Mouse (Mus musculus) megakaryocyte-erythroid progenitor cell, adult 5-6 weeks (primary cell): ENCODE measurements around the gene Tubb4a. TPM values are rescaled to one million over a fixed set of nuclear protein-coding genes. Genes with fewer than 3 reads are reported as not detected.

Experiments used
- ATAC-seq: replicated peaks from 2 replicates; pipeline ENCODE4 v1.8.0; 2016; ENCODE audit warnings: mild to moderate bottlenecking, inconsistent platforms; ENCODE audit not compliant: severe bottlenecking, poor library complexity, low FRiP score, low TSS enrichment
- total RNA-seq, 2 experiments: library from RNA; stranded (forward) in 1 of 2; stranded (reverse) in 1 of 2; fragments of 200-1000, 215-1000 nt in 1 of 2; fragments of >200 nt in 1 of 2; fragmentation: Nextera tagmentation in 1 of 2; gene quantifications; 2 replicates each; pipeline ENCODE4 v1.2.3; 2014 to 2017

Gene Tubb4a
- total RNA-seq, 2 experiments from 2014 or later = not detected

DNA sequence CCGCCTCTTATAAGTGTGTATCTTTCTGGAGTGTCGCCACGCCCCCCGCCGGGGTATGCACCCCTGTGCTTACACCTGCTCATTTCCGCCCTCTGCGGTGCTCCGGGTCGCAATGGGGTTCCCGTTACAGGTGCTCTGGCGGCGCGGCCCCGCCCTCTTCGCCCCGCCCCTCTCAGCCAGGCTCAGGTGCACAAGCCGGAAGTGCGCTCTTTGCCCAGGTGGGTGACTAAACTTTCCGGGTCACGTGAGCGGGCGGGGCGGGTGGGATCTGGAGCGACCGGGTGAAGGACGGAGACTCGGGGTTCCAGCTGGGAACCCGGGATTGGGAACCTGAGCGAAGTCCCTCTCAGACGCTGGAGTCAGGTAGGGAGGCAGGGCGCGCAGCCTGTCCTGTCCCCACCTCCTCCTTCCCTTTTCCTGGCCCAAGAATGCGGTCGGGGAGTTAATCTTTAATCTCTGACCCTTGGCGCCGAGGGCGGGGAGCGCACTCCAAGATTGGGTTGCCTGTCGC, 25.5 kb downstream of the Tubb4a start:
- ATAC-seq = no peak

DNA sequence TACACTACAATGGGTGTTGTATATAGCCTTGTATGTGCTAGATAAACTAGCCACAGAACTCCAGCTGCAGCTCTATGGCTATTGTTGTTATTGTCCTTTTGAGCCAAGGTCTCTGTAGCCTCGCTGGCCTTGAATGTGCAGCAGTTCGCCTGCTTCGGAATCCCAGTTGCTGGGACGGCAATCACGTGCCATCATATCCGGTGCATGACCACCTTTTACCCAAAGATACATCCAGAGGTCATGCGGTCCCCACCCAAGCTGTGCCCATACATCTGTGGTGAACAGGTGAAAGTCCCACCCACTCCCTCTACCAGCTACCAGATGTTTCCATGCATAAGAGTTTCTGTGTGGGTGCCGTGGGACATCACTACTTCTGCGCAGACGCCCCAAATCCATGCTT, 26.5 kb downstream of the Tubb4a start:
- ATAC-seq = 0 out of 2 replicates have a peak, but pooled peaks have one; percentile 5

DNA sequence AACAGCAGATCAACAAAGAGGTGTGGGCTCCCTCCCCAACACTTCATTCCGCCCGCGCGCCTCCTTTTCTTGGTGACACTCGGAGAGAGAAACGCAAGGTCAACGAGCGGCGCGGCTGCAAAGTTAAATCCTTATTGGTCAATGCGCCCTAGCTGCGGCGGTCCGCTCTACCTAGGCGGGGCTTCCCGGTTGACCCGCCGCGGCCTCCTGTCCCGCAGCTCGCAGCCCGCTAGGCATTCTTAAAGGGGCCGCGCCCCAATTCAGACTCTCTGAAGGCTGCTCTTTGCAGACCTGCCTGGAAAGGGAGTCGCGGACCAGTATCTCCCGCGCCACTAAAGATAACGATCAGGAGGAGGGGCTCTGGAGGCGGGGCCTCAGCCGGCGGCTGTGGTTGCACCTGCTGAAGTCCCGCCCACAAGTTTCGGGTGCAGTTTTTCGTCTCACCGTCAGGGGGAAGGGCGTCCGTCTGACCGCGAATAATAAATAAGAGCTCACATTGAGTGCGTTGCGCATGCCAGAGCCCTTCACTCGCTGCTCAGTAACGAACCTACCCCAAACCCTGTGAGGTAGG, 27.3 kb downstream of the Tubb4a start:
- ATAC-seq = peak; percentile 78

DNA sequence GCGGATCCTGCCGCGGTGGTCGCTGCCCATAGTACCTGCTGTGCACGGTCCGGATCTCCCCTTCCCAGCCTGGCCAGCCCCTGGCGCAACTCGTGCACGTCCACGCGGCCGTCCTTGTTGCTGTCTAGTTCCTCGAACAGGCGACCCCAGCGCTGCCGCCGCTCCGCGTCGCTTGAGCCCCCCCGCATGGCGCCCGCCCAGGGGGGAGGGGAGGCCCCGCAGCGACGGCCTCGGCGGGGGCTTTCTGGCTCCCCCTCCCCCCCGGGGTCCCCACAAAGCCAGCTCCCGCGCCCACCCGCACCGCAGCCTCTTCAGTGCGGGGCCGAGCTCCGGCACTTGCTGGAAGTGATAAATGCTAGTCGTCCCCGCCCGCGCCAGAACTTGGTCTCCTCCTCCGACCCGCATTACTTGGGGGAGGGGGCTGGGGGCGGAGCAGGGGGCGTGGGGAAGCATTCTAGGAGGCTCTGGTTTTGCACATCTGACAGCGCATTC, 28.1 kb downstream of the Tubb4a start, which contains the start of gene Slc25a23:
TSS of gene Slc25a23 (minus strand) at position 378 of the 492 bp plus-strand sequence.
- no peak for ATAC-seq

DNA sequence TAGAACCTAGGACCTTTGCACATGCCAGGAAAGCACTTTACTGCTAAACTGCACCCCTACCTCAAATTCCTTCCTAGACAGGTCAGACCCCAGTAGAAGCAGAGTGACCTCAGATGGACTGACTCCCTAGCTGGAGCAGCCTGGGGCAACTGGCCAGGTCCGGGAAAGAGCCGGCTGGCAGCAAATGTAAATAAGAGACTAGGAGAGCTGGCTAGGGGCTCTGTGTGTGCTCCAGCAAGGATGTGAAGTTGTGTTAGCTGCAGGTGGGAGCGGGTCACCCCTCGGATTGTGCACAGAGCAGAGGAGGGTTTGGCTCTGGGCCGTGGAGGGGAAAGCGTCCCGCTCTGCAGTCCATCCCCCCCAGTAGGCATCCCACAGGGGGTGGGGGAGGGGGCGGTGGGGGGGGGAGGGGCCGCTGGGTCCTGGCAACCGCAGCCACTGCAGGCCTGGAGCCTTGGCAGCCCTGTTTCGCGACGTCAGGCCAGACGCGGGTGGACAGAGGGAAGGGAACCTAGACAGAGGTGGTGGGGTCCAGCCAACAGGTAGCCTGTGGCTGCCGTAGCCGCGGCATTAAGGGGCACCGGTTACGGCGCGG, 28.6 kb downstream of the Tubb4a start, which contains the start of gene Crb3:
TSS of gene Crb3 (plus strand) at position 215 of the 595 bp plus-strand sequence.
- ATAC-seq = no peak

DNA sequence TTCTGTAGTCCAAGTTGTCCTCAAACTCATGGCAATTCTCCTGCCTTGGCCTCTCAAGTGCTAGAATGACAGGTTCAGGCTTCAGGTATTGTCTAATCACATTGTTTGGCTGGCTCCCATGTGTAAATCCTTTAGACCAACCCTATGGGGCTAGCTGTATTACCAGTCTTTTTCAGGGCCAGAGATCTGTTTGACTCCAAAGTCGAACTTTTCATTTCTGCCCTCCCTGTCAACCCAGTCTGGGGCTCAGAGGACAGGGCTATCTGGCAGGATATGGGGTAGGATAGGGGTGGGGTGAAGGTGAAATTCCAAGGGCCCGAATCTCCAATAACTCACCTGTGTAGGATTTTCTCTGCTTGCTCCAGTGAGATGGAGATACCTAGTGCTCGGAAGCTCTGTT, 31.3 kb downstream of the Tubb4a start:
- no peak for ATAC-seq

DNA sequence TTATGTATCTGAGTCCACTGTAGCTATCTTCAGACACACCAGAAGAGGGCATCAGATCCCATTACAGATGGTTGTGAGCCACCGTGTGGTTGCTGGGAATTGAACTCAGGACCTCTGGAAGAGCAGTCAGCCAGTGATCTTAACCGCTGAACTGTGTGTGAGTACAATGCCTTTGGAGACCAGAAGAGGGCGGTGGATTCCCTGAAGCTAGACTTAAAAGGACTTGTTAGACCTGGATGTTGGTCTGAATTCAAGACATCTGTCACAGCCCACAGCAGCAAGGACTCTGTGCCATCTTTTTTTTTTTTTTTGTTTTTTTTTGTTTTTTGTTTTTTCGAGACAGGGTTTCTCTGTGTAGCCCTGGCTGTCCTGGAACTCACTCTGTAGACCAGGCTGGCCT, 35.9 kb downstream of the Tubb4a start:
- ATAC-seq = peak; percentile 67; the same call in 1 of the 2 replicates

DNA sequence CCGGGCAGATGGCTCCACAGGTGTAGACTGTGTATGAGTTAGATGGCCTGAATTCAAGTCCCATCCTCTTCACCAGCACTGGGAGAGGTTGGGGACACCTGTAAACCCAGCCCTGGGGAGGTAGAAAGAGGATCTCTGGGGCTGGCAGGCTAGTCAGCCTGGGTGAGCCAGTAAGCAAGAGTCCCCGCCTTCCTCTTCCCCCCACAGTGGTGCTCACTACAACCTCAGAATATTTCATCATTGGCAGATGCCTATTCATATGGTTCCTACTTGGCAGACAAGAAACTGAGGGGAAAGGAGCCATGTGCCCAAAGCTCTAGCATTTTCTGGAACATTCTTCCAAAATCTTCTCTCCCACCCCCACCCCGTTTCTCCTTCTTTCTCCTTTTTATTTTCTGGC, 38.8 kb downstream of the Tubb4a start:
- no peak for ATAC-seq

DNA sequence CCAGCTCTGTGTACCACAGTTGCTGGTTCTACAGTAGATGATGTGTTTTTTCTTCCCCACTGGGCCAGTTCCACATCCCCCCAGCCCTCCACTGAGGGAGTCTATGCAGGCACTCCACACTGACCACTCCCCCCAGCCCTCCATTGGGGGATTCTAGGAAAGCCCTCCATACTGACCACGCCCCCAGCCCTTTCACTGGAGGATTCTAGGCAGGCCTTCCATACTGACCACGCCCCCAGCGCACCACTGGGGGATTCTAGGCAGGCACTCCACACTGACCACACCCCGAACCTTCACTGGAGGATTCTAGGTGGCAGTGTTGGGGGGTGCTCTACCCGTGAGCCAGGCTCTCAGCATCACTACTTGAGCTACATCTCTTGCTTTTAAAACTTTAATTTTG, 40.2 kb downstream of the Tubb4a start:
- ATAC-seq = peak; percentile 55

DNA sequence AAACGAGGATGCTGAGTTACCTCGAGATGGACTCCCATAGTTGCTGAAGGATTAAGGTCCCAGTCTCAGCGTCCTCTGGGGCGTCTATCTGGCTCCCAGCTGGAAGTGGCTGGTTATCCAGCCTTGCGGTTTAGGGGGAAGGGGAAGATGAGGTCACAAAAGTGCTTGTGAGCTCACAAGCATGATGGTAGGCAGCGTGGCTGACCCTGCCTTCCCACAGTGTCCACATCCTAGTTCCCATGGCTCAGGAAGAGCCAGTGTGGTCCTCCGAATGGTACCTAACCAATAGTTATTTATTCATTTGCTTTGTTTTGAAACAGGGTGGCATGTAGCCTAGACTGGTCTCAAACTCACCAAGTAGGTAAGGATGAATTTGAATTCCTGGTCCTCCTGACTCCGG, 46.0 kb downstream of the Tubb4a start, which contains the start of gene Slc25a41:
TSS of gene Slc25a41 (minus strand) at position 101 of the 400 bp plus-strand sequence.
- ATAC-seq = no peak

DNA sequence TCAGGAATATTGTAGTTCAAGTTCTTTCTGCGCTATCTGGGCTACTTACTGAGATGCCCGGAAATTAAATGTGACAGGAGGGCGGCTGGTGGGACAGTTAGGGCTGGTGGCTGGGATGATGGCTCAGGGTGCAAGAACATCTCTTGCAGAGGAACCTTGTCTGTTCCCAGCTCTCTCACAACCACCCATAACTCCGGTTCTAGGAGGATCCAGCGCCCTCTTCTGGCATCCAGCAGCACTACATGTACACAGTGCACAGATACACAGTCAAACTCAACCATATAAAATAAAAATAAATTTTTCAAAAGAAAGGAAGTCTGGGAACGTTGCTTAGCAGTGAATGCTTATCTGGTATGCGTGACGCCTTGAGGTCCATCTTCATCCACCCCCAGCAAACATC, 48.6 kb downstream of the Tubb4a start:
- no peak for ATAC-seq

DNA sequence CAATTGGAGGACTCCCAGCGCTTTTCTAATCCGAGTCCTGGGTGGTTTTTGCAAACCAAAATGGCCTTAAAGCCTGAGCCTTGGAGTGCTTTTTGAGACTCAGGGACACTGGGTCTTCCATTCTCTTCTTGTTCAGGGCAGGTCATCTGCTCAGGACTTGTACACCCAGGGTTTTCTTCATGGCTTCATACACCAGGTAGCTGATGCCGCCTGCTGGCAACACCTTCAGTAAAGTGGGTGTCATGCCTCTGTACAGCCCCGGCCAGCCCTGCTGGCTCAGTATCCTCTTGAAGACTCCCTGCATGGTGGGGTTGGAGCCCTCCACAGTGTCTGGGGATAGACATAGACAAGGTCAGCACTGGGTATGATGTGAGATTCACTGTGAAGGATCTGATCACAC, 54.7 kb downstream of the Tubb4a start:
- ATAC-seq = no peak

DNA sequence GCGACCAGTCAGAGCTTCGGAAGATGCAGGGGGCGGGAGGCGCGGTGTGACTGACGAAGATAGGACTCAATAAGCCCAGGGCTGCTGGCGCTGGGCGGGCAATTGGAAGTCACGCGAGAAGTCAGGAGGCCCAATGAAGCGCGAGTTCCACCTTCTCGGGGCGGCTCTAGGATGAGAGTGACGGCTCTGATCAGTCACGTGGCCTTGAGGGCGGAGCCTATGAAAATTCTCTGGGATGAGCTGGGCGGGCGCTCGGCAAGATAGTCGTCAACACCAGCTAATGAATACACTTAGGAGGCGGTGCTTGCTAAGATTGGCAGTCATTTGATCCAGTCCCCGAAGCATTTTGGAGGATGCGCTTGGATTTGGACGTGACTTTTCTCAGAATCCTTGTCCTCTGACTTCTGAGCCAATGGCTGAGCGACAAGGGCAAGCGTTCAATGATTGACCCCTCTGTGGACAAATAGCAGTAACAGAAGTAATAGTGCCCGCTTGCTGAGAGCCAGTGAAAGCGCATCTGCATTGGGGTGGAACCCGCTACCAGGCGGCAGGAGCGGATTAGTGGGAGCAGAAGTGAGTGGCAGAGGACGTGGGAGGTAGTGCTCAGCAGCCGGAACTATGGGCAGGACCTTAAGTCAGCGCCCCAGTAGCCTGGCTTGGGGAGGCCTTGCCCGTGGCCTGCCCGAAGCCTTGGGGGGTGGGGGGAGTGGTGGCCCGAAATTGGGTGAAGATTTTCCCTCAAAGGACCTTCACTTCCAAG, 55.7 kb downstream of the Tubb4a start:
- peak; percentile 86 for ATAC-seq

DNA sequence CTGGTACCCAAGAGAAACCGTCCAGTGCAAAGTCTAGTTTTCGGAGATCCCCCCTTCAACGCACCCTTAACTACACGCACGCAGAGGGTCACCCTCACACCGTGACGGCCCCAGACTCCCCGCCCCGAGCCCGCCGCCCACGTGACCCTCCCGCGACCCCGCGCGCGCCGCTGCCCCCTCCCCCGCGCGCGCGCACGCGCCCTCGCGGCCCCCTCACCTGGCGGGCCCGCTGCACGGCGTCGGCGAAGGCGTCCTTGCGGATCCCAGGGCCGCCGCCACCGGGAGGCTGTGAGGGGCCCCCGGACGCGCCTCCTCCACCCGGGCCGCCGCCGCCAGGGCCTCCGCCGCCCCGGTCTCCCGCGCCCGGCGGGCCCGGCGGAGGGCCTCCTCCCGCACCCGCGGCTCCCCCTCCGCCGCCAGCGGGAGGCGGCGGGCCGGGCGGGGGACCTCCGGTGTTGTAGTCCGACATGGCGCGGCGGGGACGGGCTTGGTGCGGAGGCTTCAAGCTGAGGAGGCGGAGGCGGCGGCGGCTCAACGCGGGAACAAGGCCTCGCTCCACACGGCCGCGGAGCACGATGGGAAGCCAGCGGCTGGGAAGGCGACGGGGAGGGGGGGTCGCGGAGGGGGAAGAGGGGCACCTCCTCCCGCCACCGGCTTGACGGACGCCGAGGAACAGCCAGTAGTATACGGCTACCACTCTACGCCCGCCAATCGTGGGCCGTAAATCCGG, 56.5 kb downstream of the Tubb4a start, which contains the start of gene Khsrp:
TSS of gene Khsrp (minus strand) at position 592 of the 730 bp plus-strand sequence.
- no peak for ATAC-seq

Other genes with a start within 250 kb of the Tubb4a start
- not detected in 2 replicates for gene Acsbg2, start 213.3 kb downstream of the Tubb4a start, total RNA-seq (2014; fragmentation: Nextera tagmentation)
- not detected in 2 replicates for gene Acsbg2, start 213.3 kb downstream of the Tubb4a start, total RNA-seq (2017)
- not detected in 2 replicates for gene 1700061G19Rik, start 212.3 kb downstream of the Tubb4a start, total RNA-seq (2014; fragmentation: Nextera tagmentation)
- gene 1700061G19Rik, start 212.3 kb downstream of the Tubb4a start, total RNA-seq (2017) = not detected in 2 replicates
- gene Mllt1, start 152.4 kb downstream of the Tubb4a start, total RNA-seq (2014; fragmentation: Nextera tagmentation) = 24.1 and 33.2 TPM in 2 replicates
- 12.2 and 17.3 TPM in 2 replicates for gene Mllt1, start 152.4 kb downstream of the Tubb4a start, total RNA-seq (2017)
- not detected in 2 replicates for gene Acer1, start 105.7 kb downstream of the Tubb4a start, total RNA-seq (2014; fragmentation: Nextera tagmentation)
- gene Acer1, start 105.7 kb downstream of the Tubb4a start, total RNA-seq (2017) = not detected in 2 replicates
- 89.2 and 116 TPM in 2 replicates for gene Clpp, start 97.5 kb downstream of the Tubb4a start, total RNA-seq (2014; fragmentation: Nextera tagmentation)
- 83.2 and 135 TPM in 2 replicates for gene Clpp, start 97.5 kb downstream of the Tubb4a start, total RNA-seq (2017)
- gene Alkbh7, start 90.4 kb downstream of the Tubb4a start, total RNA-seq (2014; fragmentation: Nextera tagmentation) = 25.2 and 26.4 TPM in 2 replicates
- 19.1 and 25.8 TPM in 2 replicates for gene Alkbh7, start 90.4 kb downstream of the Tubb4a start, total RNA-seq (2017)
- gene Pspn, start 87.8 kb downstream of the Tubb4a start, total RNA-seq (2014; fragmentation: Nextera tagmentation) = not detected in 2 replicates
- gene Pspn, start 87.8 kb downstream of the Tubb4a start, total RNA-seq (2017) = 4.6 TPM in 1 of 2 replicates, not detected in the other
- 112 and 139 TPM in 2 replicates for gene Gtf2f1, start 76.5 kb downstream of the Tubb4a start, total RNA-seq (2014; fragmentation: Nextera tagmentation)
- 214 and 264 TPM in 2 replicates for gene Gtf2f1, start 76.5 kb downstream of the Tubb4a start, total RNA-seq (2017)
- gene Gm17949, start 76.3 kb downstream of the Tubb4a start, total RNA-seq (2014; fragmentation: Nextera tagmentation) = not detected in 2 replicates
- not detected in 2 replicates for gene Gm17949, start 76.3 kb downstream of the Tubb4a start, total RNA-seq (2017)
- 211 and 252 TPM in 2 replicates for gene Khsrp, start 56.3 kb downstream of the Tubb4a start, total RNA-seq (2014; fragmentation: Nextera tagmentation)
- gene Khsrp, start 56.3 kb downstream of the Tubb4a start, total RNA-seq (2017) = 92.4 and 128 TPM in 2 replicates
- not detected in 2 replicates for gene Slc25a41, start 46.1 kb downstream of the Tubb4a start, total RNA-seq (2014; fragmentation: Nextera tagmentation)
- 0.91 TPM in 1 of 2 replicates, not detected in the other for gene Slc25a41, start 46.1 kb downstream of the Tubb4a start, total RNA-seq (2017)
- not detected in 2 replicates for gene Crb3, start 28.7 kb downstream of the Tubb4a start, total RNA-seq (2014; fragmentation: Nextera tagmentation)
- not detected in 2 replicates for gene Crb3, start 28.7 kb downstream of the Tubb4a start, total RNA-seq (2017)
- gene Slc25a23, start 27.9 kb downstream of the Tubb4a start, total RNA-seq (2014; fragmentation: Nextera tagmentation) = 17.9 and 21.2 TPM in 2 replicates
- 3.0 and 6.2 TPM in 2 replicates for gene Slc25a23, start 27.9 kb downstream of the Tubb4a start, total RNA-seq (2017)
- gene Dennd1c, start 9.3 kb downstream of the Tubb4a start, total RNA-seq (2014; fragmentation: Nextera tagmentation) = 20.4 and 33.4 TPM in 2 replicates
- gene Dennd1c, start 9.3 kb downstream of the Tubb4a start, total RNA-seq (2017) = 0.65 and 1.8 TPM in 2 replicates
- not detected in 2 replicates for gene Tnfsf9, start 17.5 kb upstream of the Tubb4a start, total RNA-seq (2014; fragmentation: Nextera tagmentation)
- gene Tnfsf9, start 17.5 kb upstream of the Tubb4a start, total RNA-seq (2017) = not detected in 2 replicates
- not detected in 2 replicates for gene Cd70, start 62.0 kb upstream of the Tubb4a start, total RNA-seq (2014; fragmentation: Nextera tagmentation)
- not detected in 2 replicates for gene Cd70, start 62.0 kb upstream of the Tubb4a start, total RNA-seq (2017)
- 1.0 and 1.2 TPM in 2 replicates for gene Tnfsf14, start 106.4 kb upstream of the Tubb4a start, total RNA-seq (2014; fragmentation: Nextera tagmentation)
- gene Tnfsf14, start 106.4 kb upstream of the Tubb4a start, total RNA-seq (2017) = 0.99 and 1.6 TPM in 2 replicates
- 8.9 TPM in 1 of 2 replicates, not detected in the other for gene C3, start 140.4 kb upstream of the Tubb4a start, total RNA-seq (2014; fragmentation: Nextera tagmentation)
- gene C3, start 140.4 kb upstream of the Tubb4a start, total RNA-seq (2017) = 1.7 and 7.1 TPM in 2 replicates
- gene Gpr108, start 160.7 kb upstream of the Tubb4a start, total RNA-seq (2014; fragmentation: Nextera tagmentation) = 18.7 and 23.9 TPM in 2 replicates
- 6.2 and 10.6 TPM in 2 replicates for gene Gpr108, start 160.7 kb upstream of the Tubb4a start, total RNA-seq (2017)
- gene Trip10, start 161.7 kb upstream of the Tubb4a start, total RNA-seq (2014; fragmentation: Nextera tagmentation) = 3.9 and 4.5 TPM in 2 replicates
- 8.3 and 10.0 TPM in 2 replicates for gene Trip10, start 161.7 kb upstream of the Tubb4a start, total RNA-seq (2017)
- gene Vav1, start 191.3 kb upstream of the Tubb4a start, total RNA-seq (2014; fragmentation: Nextera tagmentation) = 39.2 and 44.7 TPM in 2 replicates
- 86.4 and 126 TPM in 2 replicates for gene Vav1, start 191.3 kb upstream of the Tubb4a start, total RNA-seq (2017)